Mouse (Mus musculus): ENCODE results near the gene Zfp322a.

- TF ChIP-seq CTCF (IDR thresholded peaks at IDR 0.05; ENCODE audit: control insufficient read depth, insufficient read depth, low read length), result no peak
- no peak for TF ChIP-seq POLR2A (IDR thresholded peaks at IDR 0.05; ENCODE audit: borderline replicate concordance, control insufficient read depth, low read depth, low read length)
Measured at GRCm38 (mm10) chr13:23402626-23403025, 33.6 kb upstream of the Zfp322a start.

Measured in bone marrow, adult 2 months (tissue).